Mouse (Mus musculus) stomach, postnatal 0 days (tissue): ENCODE measurements at regions not wholly inside any gene's neighbourhood (a gene's known extent, or its start where the extent isn't known, plus 50 kb on each side); places are given as distances from the start of the nearest gene placed in this dataset.

Source experiments
- CTCF ChIP-seq: IDR thresholded peaks from 2 replicates; pipeline ENCODE4 v1.5.1; 2016; ENCODE audit warnings: antibody characterized with exemption, low read depth, mild to moderate bottlenecking, moderate library complexity
- EP300 ChIP-seq: optimal IDR thresholded peaks from 2 replicates; pipeline ENCODE3; 2016; ENCODE audit warnings: antibody characterized with exemption

DNA sequence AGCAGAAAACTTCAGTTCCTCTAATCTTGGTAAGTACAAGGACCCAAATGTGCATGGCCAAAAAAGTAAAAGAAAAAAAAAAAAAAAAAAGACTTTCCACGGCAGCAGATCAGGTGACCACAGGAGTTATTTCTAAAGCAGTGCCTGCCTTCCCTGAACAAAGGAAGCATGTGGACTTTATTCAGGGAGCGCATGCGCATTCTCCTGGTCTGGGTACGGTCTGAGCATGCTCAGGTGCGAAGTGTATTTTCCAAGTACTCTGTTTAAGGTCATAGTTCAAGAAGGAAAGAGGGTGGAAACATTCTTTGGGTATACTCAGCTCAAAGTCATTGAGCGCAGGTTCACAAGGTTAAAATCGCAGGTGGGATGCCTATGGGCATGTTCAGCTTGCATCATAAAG lies 103.1 kb upstream of the Eif4g2 start:
- no peak for TF ChIP-seq EP300
- TF ChIP-seq CTCF, result no peak
